Mouse (Mus musculus): ENCODE data around the gene 1700012B07Rik. TPM values are rescaled to one million over a fixed set of nuclear protein-coding genes. Genes with fewer than 3 reads are reported as not detected.

The 1700012B07Rik gene
- not detected in 2 replicates for polyA plus RNA-seq (2015; fragmentation: Nextera tagmentation; extraction: Ambion mirVana)

DNA sequence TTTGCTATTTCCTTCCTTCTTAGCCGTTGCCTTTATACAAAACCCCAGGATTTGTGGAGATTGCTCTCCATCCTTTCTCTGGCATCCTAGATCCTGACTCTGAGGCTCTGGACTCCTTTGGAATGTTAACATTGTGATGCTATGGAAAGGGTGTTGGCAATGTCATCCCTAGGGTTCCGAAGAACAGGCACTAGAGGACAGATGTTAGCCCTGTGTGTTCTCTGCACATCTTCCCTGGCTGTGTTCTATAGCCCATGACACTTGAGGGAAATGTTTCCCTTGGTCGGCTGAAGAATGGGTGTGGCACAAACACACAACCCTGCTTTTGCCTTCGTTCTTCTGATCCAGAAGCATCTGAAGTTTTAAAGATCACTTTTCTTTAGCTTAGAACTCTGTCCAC is at the start of gene 1700012B07Rik:
1700012B07Rik (minus strand) TSS at position 101 of the 400 bp plus-strand sequence.
- Histone ChIP-seq H3K4me3 (replicated peaks) (no peak within 1 kb of the TSS), H3K4me1 (no peaks in the 10 kb centered on the region), H3K27me3 (no peaks in the 10 kb centered on the region), H3K27ac (no peak within 1 kb of the TSS), H3K9ac (no peak within 1 kb of the TSS), H3K36me3 (no peaks in the 10 kb centered on the region), H3K4me2 (no peak within 1 kb of the TSS), H3K9me3 (replicated peaks) (no peaks in the 10 kb centered on the region)
- 82% methylated on average over 4 of the region's 4 CpGs for WGBS
- no peak for ATAC-seq (replicated peaks; ENCODE audit: low FRiP score)

DNA sequence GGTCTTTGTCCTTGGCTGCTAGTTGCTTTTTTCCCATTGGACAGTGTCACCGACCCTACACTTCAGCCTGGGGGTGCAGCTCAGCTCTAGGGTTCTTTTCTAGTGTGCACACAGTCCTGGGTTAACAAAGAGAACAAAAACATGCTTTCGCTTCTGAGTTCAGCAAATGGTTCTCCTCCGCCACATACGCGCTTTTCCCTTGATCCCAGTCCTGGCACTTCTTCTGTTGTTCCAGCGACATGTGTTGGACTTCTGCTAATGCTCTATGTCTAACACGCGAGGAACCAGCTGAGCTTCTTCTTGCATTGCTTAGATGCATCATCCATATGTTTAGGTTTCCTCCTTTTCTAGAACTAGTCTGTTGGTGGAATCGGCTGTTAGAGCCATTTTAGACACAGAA is 48.9 kb upstream of the 1700012B07Rik start:
- no peak for ATAC-seq (replicated peaks; ENCODE audit: low FRiP score)
- WGBS: 77% methylated on average over 9 of the region's 9 CpGs
- Histone ChIP-seq H3K9ac (no peak overlapping the region), H3K27me3 (no peaks in the 10 kb centered on the region), H3K4me2 (no peak overlapping the region), H3K27ac (no peak overlapping the region), H3K4me1 (0 out of 2 replicates have a peak, but pooled peaks cover 4% of the 10 kb centered on the region), H3K4me3 (replicated peaks) (no peak overlapping the region), H3K36me3 (no peaks in the 10 kb centered on the region), H3K9me3 (replicated peaks) (no peaks in the 10 kb centered on the region; the same call in 1 of the 2 replicates)

DNA sequence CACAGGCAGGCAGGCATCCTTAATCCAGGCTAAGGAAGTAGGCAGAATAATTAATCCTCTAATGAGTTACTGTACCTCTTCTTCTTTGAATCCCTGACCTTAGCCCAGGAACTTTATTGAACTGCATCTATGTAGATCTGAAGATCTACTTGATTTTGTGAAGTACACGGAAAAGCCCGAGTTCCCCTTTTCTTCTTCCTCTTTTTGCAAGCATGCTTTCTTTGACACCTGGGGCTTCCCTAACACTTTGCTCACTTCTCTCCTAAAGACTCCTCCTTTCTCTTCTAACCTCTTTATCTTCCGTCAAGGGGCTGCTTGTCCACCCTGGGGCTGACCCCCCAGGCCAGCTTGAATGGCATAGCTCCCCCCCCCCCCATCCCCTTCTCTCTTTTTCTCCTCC is 48.0 kb upstream of the 1700012B07Rik start:
- no peak overlapping the region for H3K27ac ChIP-seq
- H3K36me3 ChIP-seq: no peaks in the 10 kb centered on the region
- H3K4me3 ChIP-seq (replicated peaks): no peak overlapping the region
- H3K9ac ChIP-seq: no peak overlapping the region
- 39% methylated on average over 3 of the region's 3 CpGs for WGBS
- no peak overlapping the region for H3K4me2 ChIP-seq
- no peaks in the 10 kb centered on the region; the same call in 1 of the 2 replicates for H3K9me3 ChIP-seq (replicated peaks)
- no peak for ATAC-seq (replicated peaks; ENCODE audit: low FRiP score)
- no peaks in the 10 kb centered on the region for H3K27me3 ChIP-seq
- H3K4me1 ChIP-seq: 0 out of 2 replicates have a peak, but pooled peaks cover 4% of the 10 kb centered on the region

DNA sequence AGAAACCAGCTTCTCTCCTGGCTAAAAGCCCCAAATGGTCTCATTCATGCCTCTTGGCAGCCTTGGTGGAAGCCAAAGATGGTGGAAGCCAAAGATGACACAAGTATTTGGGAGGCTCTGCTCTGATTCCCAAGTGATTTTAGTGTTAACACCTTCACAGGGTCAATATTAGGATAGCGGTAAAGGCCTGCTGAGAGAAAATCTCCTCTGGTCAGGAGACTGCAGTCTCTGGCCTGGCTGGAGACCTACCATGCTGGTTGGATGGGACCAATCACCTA is 47.6 kb upstream of the 1700012B07Rik start:
- no peak for ATAC-seq (replicated peaks; ENCODE audit: low FRiP score)
- H3K9ac ChIP-seq: no peak overlapping the region
- no peaks in the 10 kb centered on the region; the same call in 1 of the 2 replicates for H3K9me3 ChIP-seq (replicated peaks)
- H3K36me3 ChIP-seq: no peaks in the 10 kb centered on the region
- WGBS: 84% methylated on average over 1 of the region's 1 CpGs
- 0 out of 2 replicates have a peak, but pooled peaks cover 4% of the 10 kb centered on the region for H3K4me1 ChIP-seq
- no peak overlapping the region for H3K4me3 ChIP-seq (replicated peaks)
- H3K27me3 ChIP-seq: no peaks in the 10 kb centered on the region
- no peak overlapping the region for H3K27ac ChIP-seq
- no peak overlapping the region for H3K4me2 ChIP-seq

DNA sequence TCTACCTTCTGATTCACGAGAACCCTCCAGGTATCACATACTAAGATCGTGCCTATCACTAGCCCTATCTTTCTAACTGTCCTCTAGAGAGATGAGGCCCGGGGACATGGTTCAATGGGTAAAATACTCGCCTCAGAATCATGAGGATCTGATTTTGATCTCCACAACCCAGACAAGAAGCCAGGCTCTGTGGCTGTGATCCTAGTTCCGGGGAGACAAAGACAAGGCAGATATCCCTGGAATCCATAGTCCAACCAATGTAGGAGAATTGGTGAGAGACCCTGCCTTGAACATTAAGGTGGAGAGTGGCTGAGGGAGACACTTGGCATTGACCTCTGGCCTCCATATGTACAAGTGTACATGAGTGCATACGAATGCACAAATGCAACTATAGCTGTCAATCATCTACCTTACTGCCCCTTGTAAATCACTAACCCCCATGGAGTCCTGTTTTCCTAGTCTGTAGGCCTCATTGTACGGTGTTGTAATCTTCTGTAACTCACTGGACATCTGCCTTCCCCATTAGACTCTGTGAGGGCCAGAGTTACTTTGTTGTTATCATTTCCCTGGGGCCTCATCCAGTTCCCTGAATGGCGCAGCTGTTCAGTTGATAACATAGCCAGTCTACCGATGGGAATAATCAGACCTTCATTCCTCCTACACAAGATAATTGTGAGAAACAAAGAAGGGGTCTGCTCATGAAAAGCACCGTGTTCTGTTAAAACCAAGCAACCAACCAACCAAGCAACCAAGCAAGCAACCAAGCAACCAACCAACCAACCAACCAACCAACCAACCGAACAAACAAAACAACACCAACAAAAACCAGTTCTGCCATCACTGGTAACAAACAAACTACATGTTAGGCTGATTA is 47.0 kb upstream of the 1700012B07Rik start:
- no peak overlapping the region for H3K27ac ChIP-seq
- no peak for ATAC-seq (replicated peaks; ENCODE audit: low FRiP score)
- WGBS: 88% methylated on average over 11 of the region's 11 CpGs
- H3K36me3 ChIP-seq: no peaks in the 10 kb centered on the region
- H3K4me3 ChIP-seq (replicated peaks): no peak overlapping the region
- no peaks in the 10 kb centered on the region for H3K27me3 ChIP-seq
- no peak overlapping the region for H3K9ac ChIP-seq
- no peak overlapping the region for H3K4me2 ChIP-seq
- no peaks in the 10 kb centered on the region; the same call in 1 of the 2 replicates for H3K9me3 ChIP-seq (replicated peaks)
- H3K4me1 ChIP-seq: 0 out of 2 replicates have a peak, but pooled peaks cover 4% of the 10 kb centered on the region

DNA sequence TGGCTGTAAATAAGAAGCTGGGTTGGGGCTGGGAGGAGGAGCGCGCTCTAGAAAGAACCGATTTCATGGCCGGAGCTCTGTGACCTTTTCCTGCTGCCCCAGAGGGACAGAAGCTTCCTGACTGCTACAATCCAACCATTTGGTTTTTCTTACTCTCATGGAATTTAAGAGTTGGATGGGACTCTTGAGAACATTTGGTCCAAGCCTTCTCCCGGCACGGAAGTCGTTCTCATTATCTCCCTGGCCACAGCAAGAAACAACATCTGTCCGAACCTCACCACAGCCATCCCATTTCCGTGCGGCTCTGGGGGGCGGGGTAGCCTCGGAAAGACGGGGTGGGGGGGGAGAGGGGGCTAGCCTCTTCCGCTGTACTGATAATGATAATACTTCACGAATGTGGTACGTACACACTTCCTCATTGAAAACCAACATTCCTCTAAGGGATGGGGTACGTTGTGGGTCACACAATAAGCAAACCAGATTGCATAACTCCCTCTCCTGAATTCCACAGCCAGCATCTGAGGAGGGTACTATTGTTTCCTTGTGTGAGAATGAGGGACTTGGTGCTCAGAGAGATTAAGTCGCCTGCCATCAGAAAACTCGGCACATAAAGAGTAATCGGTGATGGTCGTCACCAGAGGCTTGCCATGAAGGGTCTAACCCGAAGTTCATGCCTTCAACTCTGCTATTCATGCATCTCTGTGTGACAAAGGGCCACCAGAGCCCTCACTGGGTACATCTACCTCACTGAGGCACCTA is 46.2 kb upstream of the 1700012B07Rik start:
- H3K27me3 ChIP-seq: no peaks in the 10 kb centered on the region
- 0 out of 2 replicates have a peak, but pooled peaks cover 4% of the 10 kb centered on the region for H3K4me1 ChIP-seq
- WGBS: 69% methylated on average over 22 of the region's 22 CpGs
- ATAC-seq (replicated peaks; ENCODE audit: low FRiP score): no peak
- H3K36me3 ChIP-seq: no peaks in the 10 kb centered on the region
- H3K9ac ChIP-seq: no peak overlapping the region
- peak overlapping the region; percentile 27; the same call in 1 of the 2 replicates for H3K4me2 ChIP-seq
- no peak overlapping the region for H3K4me3 ChIP-seq (replicated peaks)
- H3K27ac ChIP-seq: no peak overlapping the region
- H3K9me3 ChIP-seq (replicated peaks): no peaks in the 10 kb centered on the region; the same call in 1 of the 2 replicates

DNA sequence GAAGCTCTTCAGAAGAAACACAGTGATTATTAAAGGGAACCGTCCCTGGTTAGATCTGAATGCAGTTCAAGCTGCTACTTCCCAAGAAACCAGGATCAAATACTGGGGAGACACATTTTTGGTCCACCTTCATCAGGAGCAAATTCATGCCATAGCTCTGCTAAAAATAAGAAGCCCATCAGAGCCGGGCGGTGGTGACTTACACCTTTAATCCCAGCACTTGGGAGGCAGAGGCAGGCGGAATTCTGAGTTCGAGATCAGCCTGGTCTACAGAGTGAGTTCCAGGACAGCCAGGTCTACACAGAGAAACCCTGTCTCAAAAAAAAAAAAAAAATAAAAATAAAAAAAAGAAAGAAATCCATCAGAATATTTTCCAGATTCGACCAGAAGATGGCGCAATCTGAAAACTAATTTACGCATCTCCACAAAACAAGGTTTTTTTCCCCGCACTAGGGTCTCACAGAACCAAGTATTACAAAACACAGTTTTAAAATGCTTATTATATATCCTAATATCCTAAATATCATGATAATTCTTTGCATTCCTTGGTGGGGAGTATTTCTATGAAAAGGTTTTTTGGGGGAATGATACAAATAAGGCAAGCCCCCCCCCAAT is 45.4 kb upstream of the 1700012B07Rik start:
- no peak overlapping the region for H3K9ac ChIP-seq
- H3K4me2 ChIP-seq: peak overlapping the region; percentile 27; the same call in 1 of the 2 replicates
- no peak for ATAC-seq (replicated peaks; ENCODE audit: low FRiP score)
- H3K36me3 ChIP-seq: no peaks in the 10 kb centered on the region
- no peaks in the 10 kb centered on the region; the same call in 1 of the 2 replicates for H3K9me3 ChIP-seq (replicated peaks)
- no peaks in the 10 kb centered on the region for H3K27me3 ChIP-seq
- no peak overlapping the region for H3K4me3 ChIP-seq (replicated peaks)
- H3K27ac ChIP-seq: no peak overlapping the region
- 49% methylated on average over 9 of the region's 9 CpGs for WGBS
- H3K4me1 ChIP-seq: 0 out of 2 replicates have a peak, but pooled peaks cover 4% of the 10 kb centered on the region

DNA sequence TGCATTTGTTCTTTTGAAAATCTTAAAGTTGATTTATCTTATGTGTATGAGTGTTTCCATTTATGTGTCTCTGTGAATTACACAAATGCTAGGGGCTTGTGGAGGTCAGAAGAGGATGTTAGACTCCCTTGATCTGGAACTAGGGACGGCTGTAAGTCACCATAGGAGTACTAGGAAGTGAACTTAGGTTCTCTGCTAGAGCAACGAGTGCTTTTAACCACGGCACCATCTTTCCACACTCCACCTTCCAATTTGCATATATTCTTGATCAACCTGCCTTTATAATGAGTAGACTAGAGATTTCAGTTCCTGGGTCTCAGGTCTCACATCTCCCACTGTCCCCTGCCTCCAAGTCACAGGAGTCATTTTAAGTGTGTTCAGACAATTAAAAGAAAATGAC is 44.8 kb upstream of the 1700012B07Rik start:
- Histone ChIP-seq H3K4me3 (replicated peaks) (no peak overlapping the region), H3K9me3 (replicated peaks) (no peaks in the 10 kb centered on the region; the same call in 1 of the 2 replicates), H3K9ac (no peak overlapping the region), H3K4me2 (no peak overlapping the region), H3K4me1 (0 out of 2 replicates have a peak, but pooled peaks cover 4% of the 10 kb centered on the region), H3K36me3 (no peaks in the 10 kb centered on the region), H3K27ac (no peak overlapping the region), H3K27me3 (no peaks in the 10 kb centered on the region)
- WGBS: 66% methylated on average over 3 of the region's 3 CpGs
- no peak for ATAC-seq (replicated peaks; ENCODE audit: low FRiP score)

DNA sequence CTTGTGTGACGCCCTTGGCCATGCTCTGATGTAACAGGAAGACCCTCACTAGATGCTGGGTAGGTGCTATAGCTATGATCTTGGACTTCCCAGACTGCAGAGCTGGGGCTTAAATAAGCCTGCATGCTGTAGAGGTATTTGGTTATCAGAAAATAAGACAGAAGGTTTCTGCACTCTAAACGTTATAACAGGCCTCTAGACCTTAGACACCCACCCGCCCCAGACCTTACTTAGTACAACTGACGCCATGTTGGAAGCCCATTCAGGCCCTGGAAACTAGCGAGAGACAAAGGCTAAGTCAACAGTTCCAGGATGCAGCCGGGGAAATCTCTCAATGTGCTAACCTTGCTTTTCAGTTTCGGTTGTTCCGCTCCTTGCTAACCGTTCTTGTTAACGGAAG is 44.2 kb upstream of the 1700012B07Rik start:
- Histone ChIP-seq H3K9me3 (replicated peaks) (no peaks in the 10 kb centered on the region; the same call in 1 of the 2 replicates), H3K4me1 (0 out of 2 replicates have a peak, but pooled peaks cover 4% of the 10 kb centered on the region), H3K27me3 (no peaks in the 10 kb centered on the region), H3K9ac (no peak overlapping the region), H3K4me2 (no peak overlapping the region), H3K4me3 (replicated peaks) (no peak overlapping the region), H3K36me3 (no peaks in the 10 kb centered on the region), H3K27ac (no peak overlapping the region)
- WGBS: 84% methylated on average over 10 of the region's 10 CpGs
- no peak for ATAC-seq (replicated peaks; ENCODE audit: low FRiP score)

DNA sequence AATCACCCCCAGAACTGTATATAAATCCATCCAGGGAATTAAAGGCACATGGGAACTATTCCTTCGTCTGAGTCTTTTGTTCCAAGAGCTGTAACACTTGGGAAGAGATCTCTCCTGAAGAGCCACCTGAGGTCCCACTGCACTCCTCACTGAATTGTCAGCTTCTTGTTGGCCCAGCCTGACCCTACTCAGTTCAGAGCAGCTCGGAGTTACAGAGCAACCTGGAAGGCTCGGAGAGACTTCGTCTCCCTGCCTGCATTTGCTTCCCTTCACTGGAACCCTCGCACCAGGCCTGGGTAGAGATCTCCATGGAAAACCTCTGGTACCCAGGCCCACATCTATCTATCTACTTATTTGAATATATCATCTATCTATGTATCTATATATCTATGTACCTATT is 40.0 kb upstream of the 1700012B07Rik start:
- no peak overlapping the region for H3K4me3 ChIP-seq (replicated peaks)
- ATAC-seq (replicated peaks; ENCODE audit: low FRiP score): no peak
- H3K9me3 ChIP-seq (replicated peaks): no peaks in the 10 kb centered on the region
- no peaks in the 10 kb centered on the region for H3K36me3 ChIP-seq
- H3K27ac ChIP-seq: no peak overlapping the region
- H3K4me1 ChIP-seq: no peaks in the 10 kb centered on the region
- no peaks in the 10 kb centered on the region for H3K27me3 ChIP-seq
- 82% methylated on average over 5 of the region's 5 CpGs for WGBS
- H3K4me2 ChIP-seq: no peak overlapping the region
- H3K9ac ChIP-seq: no peak overlapping the region

DNA sequence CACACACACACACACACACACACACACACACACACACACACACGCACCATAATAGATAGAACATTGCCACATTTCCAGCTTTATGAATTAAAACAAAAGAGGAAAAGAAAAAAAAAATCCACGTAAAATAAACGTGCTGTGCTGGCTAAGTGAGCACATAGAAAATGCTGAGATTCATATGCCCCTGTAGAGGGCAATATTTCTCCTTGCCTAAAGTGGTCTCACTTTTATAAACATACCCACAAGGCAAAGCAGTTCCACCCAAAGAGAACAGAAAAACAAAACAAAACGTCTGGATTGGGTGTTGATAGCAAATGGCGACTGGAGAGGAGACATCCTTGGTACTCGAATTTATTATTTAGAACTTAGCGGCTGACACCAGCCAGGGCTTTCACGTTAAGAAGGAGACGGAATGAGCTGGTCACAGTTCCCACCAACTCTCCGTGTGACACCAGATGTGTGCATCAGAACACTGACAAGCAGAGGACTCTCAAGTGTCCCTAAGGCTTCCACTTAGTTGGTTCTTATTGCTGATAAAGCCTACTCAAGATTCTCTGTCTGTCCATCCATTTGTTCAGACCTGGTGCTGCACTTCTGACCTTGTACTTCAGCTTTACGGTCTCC is 38.8 kb upstream of the 1700012B07Rik start:
- no peak overlapping the region for H3K4me2 ChIP-seq
- no peak for ATAC-seq (replicated peaks; ENCODE audit: low FRiP score)
- no peaks in the 10 kb centered on the region for H3K36me3 ChIP-seq
- no peak overlapping the region for H3K27ac ChIP-seq
- H3K9ac ChIP-seq: no peak overlapping the region
- 74% methylated on average over 11 of the region's 11 CpGs for WGBS
- H3K4me3 ChIP-seq (replicated peaks): no peak overlapping the region
- no peaks in the 10 kb centered on the region for H3K4me1 ChIP-seq
- no peaks in the 10 kb centered on the region for H3K9me3 ChIP-seq (replicated peaks)
- no peaks in the 10 kb centered on the region for H3K27me3 ChIP-seq

Data from kidney, embryonic 15.5 days (tissue).